Mouse (Mus musculus) heart, embryonic 13.5 days (tissue): ENCODE data around the gene Gse1. TPM values are rescaled to one million over a fixed set of nuclear protein-coding genes. Genes with fewer than 3 reads are reported as not detected.

Experiments used
- ATAC-seq: fragments of 200-750 bp; cut with Nextera tagmentation; 2 replicates; pipeline ENCODE4 v1.8.0; 2017; ENCODE audit warnings: moderate TSS enrichment; ENCODE audit not compliant: insufficient number of reproducible peaks, low FRiP score, low TSS enrichment; ENCODE audit errors: extremely low read depth
- H3K27ac ChIP-seq: fragments of 300-500 bp; sonication (generic); replicated peaks from 2 replicates; pipeline ENCODE4 v1.5.1; 2015; ENCODE audit warnings: moderate library complexity, mild to moderate bottlenecking, inconsistent platforms
- H3K27me3 ChIP-seq: fragments of 300-500 bp; sonication (generic); replicated peaks from 2 replicates; pipeline ENCODE4 v1.6.1; 2015; ENCODE audit warnings: mild to moderate bottlenecking, inconsistent platforms
- H3K36me3 ChIP-seq: fragments of 300-500 bp; sonication (generic); 2 replicates; pipeline ENCODE4 v1.6.1; 2015; ENCODE audit warnings: mild to moderate bottlenecking, inconsistent platforms
- H3K4me1 ChIP-seq: fragments of 300-500 bp; sonication (generic); 2 replicates; pipeline ENCODE4 v1.6.1; 2015; ENCODE audit warnings: inconsistent platforms
- H3K4me2 ChIP-seq: fragments of 300-500 bp; sonication (generic); 2 replicates; pipeline ENCODE4 v1.6.1; 2015; ENCODE audit warnings: inconsistent platforms, mild to moderate bottlenecking, moderate library complexity
- H3K4me3 ChIP-seq: fragments of 300-500 bp; sonication (generic); 2 replicates; pipeline ENCODE4 v1.5.1; 2015; ENCODE audit warnings: moderate library complexity, mild to moderate bottlenecking, inconsistent platforms
- H3K9ac ChIP-seq: fragments of 300-500 bp; sonication (generic); 2 replicates; pipeline ENCODE4 v1.6.1; 2015; ENCODE audit warnings: inconsistent platforms, mild to moderate bottlenecking, moderate library complexity
- H3K9me3 ChIP-seq: fragments of 300-500 bp; sonication (generic); 2 replicates; pipeline ENCODE4 v1.6.1; 2016; ENCODE audit warnings: inconsistent platforms
- WGBS: fragments of 180-500 bp; shearing (Covaris S2); methylation state at CpG from one replicate; pipeline ENCODE4 v1.1.7; 2015; ENCODE audit warnings: mixed read lengths; 5-methylcytosine and 5-hydroxymethylcytosine counted together
- polyA plus RNA-seq: library from polyadenylated mRNA; unstranded; fragments of >200 nt; fragmentation: Nextera tagmentation; extraction: Ambion mirVana; gene quantifications from 2 replicates; pipeline ENCODE4 v1.2.1, GENCODE M21; 2015

Gse1 gene
- polyA plus RNA-seq, 1 experiment from 2014 or later = 8.5 TPM

GRCm38 (mm10) chr8:120544155-120544554 is 315.9 kb downstream of the Gse1 start:
- WGBS = 89% methylated on average over 5 of the region's 5 CpGs
- Histone ChIP-seq H3K27ac (peak overlapping the region; percentile 88), H3K4me1 (peaks cover 98% of the 10 kb centered on the region), H3K27me3 (no peaks in the 10 kb centered on the region), H3K4me2 (peak overlapping the region; percentile 30; the same call in 1 of the 2 replicates), H3K9ac (no peak overlapping the region), H3K9me3 (no peaks in the 10 kb centered on the region), H3K36me3 (0 out of 2 replicates have a peak, but pooled peaks cover 2% of the 10 kb centered on the region), H3K4me3 (no peak overlapping the region)
- ATAC-seq = no peak

- peaks cover 98% of the 10 kb centered on the region for H3K4me1 ChIP-seq
- peaks cover 3% of the 10 kb centered on the region; the same call in 1 of the 2 replicates for H3K36me3 ChIP-seq
- no peak overlapping the region for H3K4me3 ChIP-seq
- ATAC-seq = no peak
- H3K4me2 ChIP-seq = no peak overlapping the region
- H3K27me3 ChIP-seq = no peaks in the 10 kb centered on the region
- peak overlapping the region; percentile 60 for H3K9ac ChIP-seq
- no peaks in the 10 kb centered on the region for H3K9me3 ChIP-seq
- WGBS = 74% methylated on average over 9 of the region's 9 CpGs
- H3K27ac ChIP-seq = peak overlapping the region; percentile 94
These were observed 319.3 kb downstream of the Gse1 start for GRCm38 (mm10) chr8:120547562-120547961.

GRCm38 (mm10) chr8:120548313-120548761 is 320.1 kb downstream of the Gse1 start:
- Histone ChIP-seq H3K4me3 (no peak overlapping the region), H3K4me2 (peak overlapping the region; percentile 44), H3K36me3 (peaks cover 10% of the 10 kb centered on the region), H3K27me3 (no peaks in the 10 kb centered on the region), H3K9ac (peak overlapping the region; percentile 60), H3K4me1 (peaks cover 98% of the 10 kb centered on the region), H3K9me3 (no peaks in the 10 kb centered on the region), H3K27ac (peak overlapping the region; percentile 94)
- no peak for ATAC-seq
- 29% methylated on average over 16 of the region's 16 CpGs for WGBS

GRCm38 (mm10) chr8:120549321-120549921 is 321.2 kb downstream of the Gse1 start:
- H3K27ac ChIP-seq = peak overlapping the region; percentile 94
- H3K4me3 ChIP-seq = peak overlapping the region; percentile 13
- H3K9me3 ChIP-seq = no peaks in the 10 kb centered on the region
- peak overlapping the region; percentile 73 for H3K9ac ChIP-seq
- H3K27me3 ChIP-seq = no peaks in the 10 kb centered on the region
- peaks cover 98% of the 10 kb centered on the region for H3K4me1 ChIP-seq
- 23% methylated on average over 25 of the region's 25 CpGs for WGBS
- H3K36me3 ChIP-seq = peaks cover 20% of the 10 kb centered on the region
- peak overlapping the region; percentile 63 for H3K4me2 ChIP-seq
- no peak for ATAC-seq

GRCm38 (mm10) chr8:120549922-120550321 is 321.7 kb downstream of the Gse1 start:
- Histone ChIP-seq H3K9me3 (no peaks in the 10 kb centered on the region), H3K27me3 (no peaks in the 10 kb centered on the region), H3K4me1 (peaks cover 100% of the 10 kb centered on the region), H3K36me3 (peaks cover 25% of the 10 kb centered on the region), H3K4me3 (peak overlapping the region; percentile 13), H3K27ac (peak overlapping the region; percentile 94), H3K4me2 (peak overlapping the region; percentile 63), H3K9ac (peak overlapping the region; percentile 73)
- no peak for ATAC-seq
- 27% methylated on average over 11 of the region's 11 CpGs for WGBS

GRCm38 (mm10) chr8:120550430-120550829 is 322.2 kb downstream of the Gse1 start:
- Histone ChIP-seq H3K27ac (peak overlapping the region; percentile 94), H3K4me2 (peak overlapping the region; percentile 63)
- ATAC-seq = no peak

GRCm38 (mm10) chr8:120550937-120551676 is 322.9 kb downstream of the Gse1 start:
- Histone ChIP-seq H3K4me2 (peak overlapping the region; percentile 63), H3K9me3 (no peaks in the 10 kb centered on the region), H3K9ac (peak overlapping the region; percentile 73), H3K36me3 (peaks cover 26% of the 10 kb centered on the region), H3K4me3 (peak overlapping the region; percentile 26), H3K4me1 (peaks cover 100% of the 10 kb centered on the region), H3K27me3 (no peaks in the 10 kb centered on the region), H3K27ac (peak overlapping the region; percentile 94)
- 51% methylated on average over 11 of the region's 11 CpGs for WGBS
- peak; percentile 21; the same call in 1 of the 2 replicates for ATAC-seq

More at GRCm38 (mm10) chr8:120550430-120550829, 322.2 kb downstream of the Gse1 start:
- peaks cover 27% of the 10 kb centered on the region for H3K36me3 ChIP-seq
- H3K4me3 ChIP-seq = peak overlapping the region; percentile 26; the same call in 1 of the 2 replicates
- 27% methylated on average over 12 of the region's 12 CpGs for WGBS
- H3K4me1 ChIP-seq = peaks cover 100% of the 10 kb centered on the region
- H3K27me3 ChIP-seq = no peaks in the 10 kb centered on the region
- no peaks in the 10 kb centered on the region for H3K9me3 ChIP-seq
- peak overlapping the region; percentile 73 for H3K9ac ChIP-seq

- Histone ChIP-seq H3K4me3 (no peak overlapping the region), H3K4me1 (peaks cover 100% of the 10 kb centered on the region), H3K4me2 (peak overlapping the region; percentile 63), H3K27ac (peak overlapping the region; percentile 94), H3K9me3 (no peaks in the 10 kb centered on the region), H3K27me3 (no peaks in the 10 kb centered on the region), H3K9ac (peak overlapping the region; percentile 71), H3K36me3 (peaks cover 26% of the 10 kb centered on the region)
- 65% methylated on average over 3 of the region's 3 CpGs for WGBS
- no peak for ATAC-seq
These were observed 323.4 kb downstream of the Gse1 start for GRCm38 (mm10) chr8:120551677-120551980.

GRCm38 (mm10) chr8:120552509-120552908 is 324.3 kb downstream of the Gse1 start:
- Histone ChIP-seq H3K9me3 (no peaks in the 10 kb centered on the region), H3K4me1 (peaks cover 100% of the 10 kb centered on the region), H3K27ac (peak overlapping the region; percentile 94), H3K27me3 (no peaks in the 10 kb centered on the region), H3K4me3 (no peak overlapping the region), H3K4me2 (no peak overlapping the region), H3K9ac (peak overlapping the region; percentile 71), H3K36me3 (peaks cover 26% of the 10 kb centered on the region)
- WGBS = 86% methylated on average over 11 of the region's 11 CpGs
- ATAC-seq = no peak

GRCm38 (mm10) chr8:120553441-120554123 is 325.3 kb downstream of the Gse1 start:
- Histone ChIP-seq H3K4me1 (peaks cover 100% of the 10 kb centered on the region), H3K4me3 (no peak overlapping the region), H3K27ac (no peak overlapping the region), H3K27me3 (no peaks in the 10 kb centered on the region), H3K4me2 (no peak overlapping the region), H3K9ac (peak overlapping the region; percentile 28; the same call in 1 of the 2 replicates), H3K36me3 (peaks cover 27% of the 10 kb centered on the region), H3K9me3 (no peaks in the 10 kb centered on the region)
- no peak for ATAC-seq
- WGBS = 87% methylated on average over 24 of the region's 24 CpGs

- Histone ChIP-seq H3K27me3 (no peaks in the 10 kb centered on the region), H3K4me2 (peak overlapping the region; percentile 64), H3K4me1 (peaks cover 100% of the 10 kb centered on the region), H3K27ac (peak overlapping the region; percentile 99), H3K9me3 (no peaks in the 10 kb centered on the region), H3K9ac (peak overlapping the region; percentile 82), H3K4me3 (no peak overlapping the region; the same call in 1 of the 2 replicates), H3K36me3 (peaks cover 37% of the 10 kb centered on the region)
- WGBS = 88% methylated on average over 18 of the region's 18 CpGs
- ATAC-seq = no peak
These were observed 326.3 kb downstream of the Gse1 start for GRCm38 (mm10) chr8:120554466-120555039.
